Mouse (Mus musculus) CH12.LX (cell line): ENCODE measurements around the gene Slu7. TPM values are rescaled to one million over a fixed set of nuclear protein-coding genes. Genes with fewer than 3 reads are reported as not detected.

Experiments
- DNase-seq: peaks from one replicate; pipeline ENCODE4 v3.0.0-alpha.2; 2013; ENCODE audit errors: extremely low read depth
- H3K27ac ChIP-seq: 2 replicates; pipeline ENCODE4 v1.5.1; 2012; ENCODE audit warnings: low read depth, mild to moderate bottlenecking, control low read depth, moderate library complexity; ENCODE audit not compliant: insufficient read depth
- H3K27me3 ChIP-seq: replicated peaks from 2 replicates; pipeline ENCODE3; 2012; ENCODE audit warnings: inconsistent platforms
- H3K36me3 ChIP-seq, 2 experiments: replicated peaks in 1 of 2; 2 replicates each; pipeline versions ENCODE3 to v1.6.1; 2012; ENCODE audit warnings: inconsistent platforms in 1 of 2, low read length in 1 of 2, mild to moderate bottlenecking in 1 of 2, mixed read lengths in 1 of 2, moderate library complexity in 1 of 2; ENCODE audit not compliant: control insufficient read depth in 1 of 2, insufficient read depth in 1 of 2
- H3K4me1 ChIP-seq, 2 experiments: 2 replicates each; pipeline ENCODE4 v1.6.1; 2012; ENCODE audit warnings: inconsistent platforms in 1 of 2, moderate library complexity in 1 of 2; ENCODE audit not compliant: insufficient read depth in 2 of 2, control insufficient read depth in 1 of 2
- H3K4me2 ChIP-seq: 2 replicates; pipeline ENCODE4 v1.6.1; 2012; ENCODE audit warnings: low read depth, mild to moderate bottlenecking, control low read depth; ENCODE audit not compliant: poor library complexity, insufficient read depth, severe bottlenecking
- H3K4me3 ChIP-seq, 3 experiments: fragments of 150-350 bp in 1 of 3; sonication (generic) in 1 of 3; replicated peaks in 1 of 3; 2 replicates each; pipeline versions ENCODE3 to v1.5.1; 2011 to 2012; ENCODE audit warnings: low read depth in 2 of 3, low read length in 2 of 3, mild to moderate bottlenecking in 2 of 3, moderate library complexity in 2 of 3, control low read depth in 1 of 3, improper control_type of control experiment in 1 of 3, inconsistent platforms in 1 of 3, mixed read lengths in 1 of 3; ENCODE audit not compliant: poor library complexity in 1 of 3
- H3K79me2 ChIP-seq: replicated peaks from 2 replicates; pipeline ENCODE4 v1.6.1; 2012; ENCODE audit warnings: mild to moderate bottlenecking, moderate library complexity; ENCODE audit not compliant: control insufficient read depth, poor library complexity, insufficient read depth, severe bottlenecking; ENCODE audit errors: extremely low read depth
- H3K9ac ChIP-seq: 2 replicates; pipeline ENCODE4 v1.6.1; 2012; ENCODE audit warnings: low read depth, mild to moderate bottlenecking, control low read depth, moderate library complexity; ENCODE audit not compliant: insufficient read depth
- H3K9me3 ChIP-seq: replicated peaks from 2 replicates; pipeline ENCODE3; 2012; ENCODE audit warnings: low read length, inconsistent platforms, mixed read lengths
- BHLHE40 ChIP-seq: IDR thresholded peaks from 2 replicates; pipeline ENCODE4 v1.6.1; 2011; ENCODE audit warnings: mild to moderate bottlenecking, low read depth, low read length, improper control_type of control experiment
- CHD1 ChIP-seq: IDR thresholded peaks from 2 replicates; pipeline ENCODE4 v1.6.1; 2012; ENCODE audit warnings: low read depth, low read length, improper control_type of control experiment, inconsistent platforms
- CHD2 ChIP-seq: IDR thresholded peaks from 2 replicates; pipeline ENCODE4 v1.6.1; 2011; ENCODE audit warnings: low read length, improper control_type of control experiment
- CTCF ChIP-seq, 2 experiments: IDR thresholded peaks in 1 of 2; conservative IDR thresholded peaks in 1 of 2; 2 replicates each; pipeline ENCODE4 v1.5.1; 2011 to 2012; ENCODE audit warnings: low read depth in 2 of 2, low read length in 2 of 2, improper control_type of control experiment in 1 of 2, inconsistent platforms in 1 of 2, mild to moderate bottlenecking in 1 of 2, moderate library complexity in 1 of 2
- ELF1 ChIP-seq: IDR thresholded peaks from 2 replicates; pipeline ENCODE4 v1.6.1; 2014; ENCODE audit warnings: low read depth, mild to moderate bottlenecking, inconsistent platforms, low read length, improper control_type of control experiment
- EP300 ChIP-seq: IDR thresholded peaks from 2 replicates; pipeline ENCODE4 v1.6.1; 2011; ENCODE audit warnings: low read length, improper control_type of control experiment
- ETS1 ChIP-seq: conservative IDR thresholded peaks from 2 replicates; pipeline ENCODE4 v1.6.1; 2012; ENCODE audit warnings: low read depth, mild to moderate bottlenecking, inconsistent platforms, low read length, improper control_type of control experiment, moderate library complexity
- GABPA ChIP-seq: IDR thresholded peaks from 2 replicates; pipeline ENCODE4 v1.6.1; 2012; ENCODE audit warnings: low read depth, low read length, improper control_type of control experiment, inconsistent platforms; ENCODE audit not compliant: insufficient replicate concordance
- IRF4 ChIP-seq: IDR thresholded peaks from 2 replicates; pipeline ENCODE4 v1.6.1; 2014; ENCODE audit warnings: low read depth, mild to moderate bottlenecking, inconsistent platforms, low read length, improper control_type of control experiment
- JUN ChIP-seq: IDR thresholded peaks from 2 replicates; pipeline ENCODE4 v1.6.1; 2011; ENCODE audit warnings: low read depth, mild to moderate bottlenecking, low read length, improper control_type of control experiment, moderate library complexity; ENCODE audit not compliant: insufficient read depth
- JUND ChIP-seq: conservative IDR thresholded peaks from 2 replicates; pipeline ENCODE4 v1.6.1; 2011; ENCODE audit warnings: low read depth, low read length, improper control_type of control experiment
- KAT2A ChIP-seq: IDR thresholded peaks from 2 replicates; pipeline ENCODE4 v1.6.1; 2012; ENCODE audit warnings: low read length, improper control_type of control experiment, inconsistent platforms; ENCODE audit not compliant: insufficient replicate concordance
- MAFK ChIP-seq: IDR thresholded peaks from 2 replicates; pipeline ENCODE4 v1.6.1; 2011; ENCODE audit warnings: low read length, improper control_type of control experiment; ENCODE audit not compliant: insufficient replicate concordance
- MAX ChIP-seq: IDR thresholded peaks from 2 replicates; pipeline ENCODE4 v1.6.1; 2011; ENCODE audit warnings: low read length, improper control_type of control experiment
- MAZ ChIP-seq: IDR thresholded peaks from 2 replicates; pipeline ENCODE4 v1.6.1; 2012; ENCODE audit warnings: low read depth, mild to moderate bottlenecking, inconsistent platforms, low read length, improper control_type of control experiment, moderate library complexity
- MEF2A ChIP-seq: IDR thresholded peaks from 2 replicates; pipeline ENCODE4 v1.6.1; 2014; ENCODE audit warnings: low read depth, mild to moderate bottlenecking, inconsistent platforms, low read length, improper control_type of control experiment, borderline replicate concordance
- MXI1 ChIP-seq: IDR thresholded peaks from 2 replicates; pipeline ENCODE4 v1.6.1; 2011; ENCODE audit warnings: mild to moderate bottlenecking, low read depth, low read length, improper control_type of control experiment
- MYC ChIP-seq: IDR thresholded peaks from 2 replicates; pipeline ENCODE4 v1.6.1; 2011; ENCODE audit warnings: low read depth, mild to moderate bottlenecking, improper control_type of control experiment, low read length
- NELFE ChIP-seq: IDR thresholded peaks from 2 replicates; pipeline ENCODE4 v1.6.1; 2011; ENCODE audit warnings: low read depth, low read length, improper control_type of control experiment
- NRF1 ChIP-seq: IDR thresholded peaks from 2 replicates; pipeline ENCODE4 v1.6.1; 2014; ENCODE audit warnings: low read depth, mild to moderate bottlenecking, inconsistent platforms, low read length, improper control_type of control experiment, moderate library complexity
- PAX5 ChIP-seq: IDR thresholded peaks from 2 replicates; pipeline ENCODE4 v1.6.1; 2012; ENCODE audit warnings: low read length, inconsistent platforms, mixed read lengths
- POLR2A ChIP-seq: IDR thresholded peaks from 2 replicates; pipeline ENCODE4 v1.6.1; 2011; ENCODE audit warnings: low read depth, mild to moderate bottlenecking, improper control_type of control experiment, low read length
- POLR2AphosphoS2 ChIP-seq: IDR thresholded peaks from 2 replicates; pipeline ENCODE4 v1.6.1; 2011; ENCODE audit warnings: low read depth, low read length, improper control_type of control experiment
- RAD21 ChIP-seq: IDR thresholded peaks from 2 replicates; pipeline ENCODE4 v1.6.1; 2011; ENCODE audit warnings: low read depth, mild to moderate bottlenecking, low read length, improper control_type of control experiment, moderate library complexity
- RCOR1 ChIP-seq: conservative IDR thresholded peaks from 2 replicates; pipeline ENCODE4 v1.6.1; 2012; ENCODE audit warnings: low read depth, mild to moderate bottlenecking, inconsistent platforms, low read length, improper control_type of control experiment
- SIN3A ChIP-seq: IDR thresholded peaks from 2 replicates; pipeline ENCODE4 v1.6.1; 2012; ENCODE audit warnings: low read length, improper control_type of control experiment, inconsistent platforms
- SMC3 ChIP-seq: IDR thresholded peaks from 2 replicates; pipeline ENCODE4 v1.6.1; 2011; ENCODE audit warnings: low read depth, low read length, improper control_type of control experiment
- TBP ChIP-seq: conservative IDR thresholded peaks from 2 replicates; pipeline ENCODE4 v1.6.1; 2011; ENCODE audit warnings: low read depth, low read length, improper control_type of control experiment
- TCF12 ChIP-seq: IDR thresholded peaks from 2 replicates; pipeline ENCODE4 v1.6.1; 2014; ENCODE audit warnings: low read depth, mild to moderate bottlenecking, inconsistent platforms, low read length, improper control_type of control experiment
- UBTF ChIP-seq: IDR thresholded peaks from 2 replicates; pipeline ENCODE4 v1.6.1; 2012; ENCODE audit warnings: low read depth, mild to moderate bottlenecking, inconsistent platforms, low read length, improper control_type of control experiment, moderate library complexity
- USF1 ChIP-seq: IDR thresholded peaks from 2 replicates; pipeline ENCODE4 v1.6.1; 2014; ENCODE audit warnings: low read depth, mild to moderate bottlenecking, inconsistent platforms, low read length, improper control_type of control experiment
- USF2 ChIP-seq: conservative IDR thresholded peaks from 2 replicates; pipeline ENCODE4 v1.6.1; 2011; ENCODE audit warnings: low read depth, low read length, improper control_type of control experiment
- ZKSCAN1 ChIP-seq: IDR thresholded peaks from 2 replicates; pipeline ENCODE4 v1.6.1; 2012; ENCODE audit warnings: low read depth, inconsistent platforms, low read length, improper control_type of control experiment, borderline replicate concordance
- ZMIZ1 ChIP-seq: IDR thresholded peaks from 2 replicates; pipeline ENCODE4 v1.6.1; 2012; ENCODE audit warnings: low read depth, mild to moderate bottlenecking, inconsistent platforms, low read length, improper control_type of control experiment
- ZNF384 ChIP-seq: IDR thresholded peaks from 2 replicates; pipeline ENCODE4 v1.6.1; 2012; ENCODE audit warnings: low read depth, low read length, improper control_type of control experiment, inconsistent platforms
- dilution Hi-C: fragments of 300-500 bp; cut with MboI; formaldehyde crosslinking; loops from 2 replicates; pipeline ENCODE4 v1.14.3; 2020; ENCODE audit warnings: low sequenced_read_pairs; ENCODE audit not compliant: extremely low pct_unique_long_range_greater_than_20kb, extremely low pct_ligation_motif_present
- in situ Hi-C: fragments of 300-500 bp; cut with MboI; formaldehyde crosslinking; loops from 3 replicates; pipeline ENCODE4 v1.14.3; 2019; ENCODE audit warnings: low sequenced_read_pairs, low pct_ligation_motif_present, low pct_unique_long_range_greater_than_20kb, mixed read lengths
- polyA plus RNA-seq: library from polyadenylated mRNA; unstranded; fragments of >175 nt; gene quantifications from 2 replicates; pipeline ENCODE4 v1.2.1, GENCODE M21; 2012; ENCODE audit warnings: low read depth; ENCODE audit not compliant: insufficient read length
- total RNA-seq, 2 experiments: library from RNA; depleted of rRNA; stranded (reverse); fragments of 300-350 nt in 1 of 2; fragments of >200 nt in 1 of 2; gene quantifications; 2 replicates each; pipeline ENCODE4 v1.2.3; 2012 to 2014

Slu7 gene
- total and polyA plus RNA-seq, 3 experiments, result 41.6 to 66.8 (median 60.3) TPM

- Histone ChIP-seq H3K9ac (peak overlapping the region; percentile 20), H3K79me2 (peaks cover 7% of the 10 kb centered on the region; the same call in 1 of the 2 replicates), H3K4me1 (peaks cover 15 to 41% of the 10 kb centered on the region in 2 experiments), H3K4me2 (peak overlapping the region; percentile 87), H3K27me3 (no peaks in the 10 kb centered on the region), H3K27ac (peak overlapping the region; percentile 80), H3K36me3 (no peaks in the 10 kb centered on the region), H3K4me3 (peak overlapping the region in 1 of 3 experiments; percentile 4), H3K9me3 (no peaks in the 10 kb centered on the region)
- in situ Hi-C loops, result no loop called here
- TF ChIP-seq ZKSCAN1, result no peak
- TF ChIP-seq MYC, result peak; percentile 27; the same call in 1 of the 2 replicates
- TF ChIP-seq MAX, result peak; percentile 59; the same call in 1 of the 2 replicates
- peak; percentile 71 for TF ChIP-seq EP300
- TF ChIP-seq NELFE, result peak; percentile 26; the same call in 1 of the 2 replicates
- peak; percentile 32 for TF ChIP-seq POLR2A
- TF ChIP-seq IRF4, result peak; percentile 82
- no peak for TF ChIP-seq UBTF
- TF ChIP-seq SMC3, result no peak
- peak; percentile 92 for TF ChIP-seq BHLHE40
- no peak for TF ChIP-seq GABPA
- TF ChIP-seq CHD1, result peak; percentile 95
- TF ChIP-seq MEF2A, result peak; percentile 79
- no peak for TF ChIP-seq RAD21
- TF ChIP-seq RCOR1, result 0 out of 2 replicates have a peak, but pooled peaks have one; percentile 49
- TF ChIP-seq MXI1, result peak; percentile 43; the same call in 1 of the 2 replicates
- TF ChIP-seq TBP, result 0 out of 2 replicates have a peak, but pooled peaks have one; percentile 30
- no peak for TF ChIP-seq CTCF (conservative IDR thresholded peaks at IDR 0.05 in 1 of 2, IDR thresholded peaks at IDR 0.05 in 1 of 2; ENCODE audit: low read depth in 2 of 2, low read length in 2 of 2)
- no peak; the same call in 1 of the 2 replicates for TF ChIP-seq SIN3A
- TF ChIP-seq PAX5, result no peak
- TF ChIP-seq TCF12, result peak; percentile 51; the same call in 1 of the 2 replicates
- peak; percentile 78 for TF ChIP-seq CHD2
- no peak for TF ChIP-seq ZNF384
- TF ChIP-seq ETS1, result peak; percentile 60
- peak; percentile 78 for TF ChIP-seq USF1
- TF ChIP-seq USF2, result peak; percentile 73
- 0 out of 2 replicates have a peak, but pooled peaks have one; percentile 55 for TF ChIP-seq ZMIZ1
- TF ChIP-seq ELF1, result 0 out of 2 replicates have a peak, but pooled peaks have one; percentile 40
- no peak for TF ChIP-seq MAFK
- no peak for TF ChIP-seq KAT2A
- TF ChIP-seq NRF1, result no peak
- peak; percentile 43 for TF ChIP-seq JUN
- TF ChIP-seq MAZ, result 0 out of 2 replicates have a peak, but pooled peaks have one; percentile 49
- TF ChIP-seq POLR2AphosphoS2, result no peak
- TF ChIP-seq JUND, result peak; percentile 8; the same call in 1 of the 2 replicates
- dilution Hi-C loops, result no loop called here
- DNase-seq, result peak; percentile 37
Observed at GRCm38 (mm10) chr11:43395073-43395948, 38.2 kb upstream of the Slu7 start.
